26 mouse cellular contexts compared by ENCODE assay signal in genomic region chr11:61378651-61379050, GRCm38 (mm10). TPM values are rescaled to one million over a fixed set of nuclear protein-coding genes. Genes with fewer than 3 reads are reported as not detected.
A peak's percentile ranks its signal among the peaks of the same experiment; 100 is the strongest.
DNase-seq lines count a peak whose midpoint lies in the region; ATAC-seq and TF ChIP-seq lines count a peak whose summit lies in the region.
"Had no signal": no experiment of that assay in that cellular context is flagged by ENCODE, and none has a peak within 500 bp of the region (broad histone marks: within the 10 kb centered on the region; RNA-seq: fewer than 3 reads in every experiment).

No protein-coding gene starts in this region.

- TF ChIP-seq EP300 in liver, postnatal 0 days (IDR thresholded peaks at IDR 0.05; ENCODE audit: low read depth), result no peak

- TF ChIP-seq POLR2A in kidney, adult 2 months (IDR thresholded peaks at IDR 0.05; ENCODE audit: low read depth, low read length), result no peak
- no peak for TF ChIP-seq POLR2A in thymus, adult 2 months (IDR thresholded peaks at IDR 0.05; ENCODE audit: control insufficient read depth, extremely low read depth, insufficient read depth, low read length, poor library complexity)

- peak; percentile 81 for DNase-seq in kidney, adult 2 months
- DNase-seq in kidney, adult 18-20 months, result no peak
- no peak for DNase-seq in liver, embryonic 11.5 days (ENCODE audit: low spot score)
- DNase-seq in liver, postnatal 0 days, result no peak
- no peak for DNase-seq in forebrain, postnatal 0 days
- no peak for DNase-seq in thymus, adult 2 months
- DNase-seq: cerebellum, adult 2 months; cerebellum, postnatal 14 days; layer of hippocampus, adult 9-11 months had no signal

- peaks cover 4% of the 10 kb centered on the region; the same call in 1 of the 2 replicates for H3K4me1 ChIP-seq in kidney, adult 2 months (ENCODE audit: control insufficient read depth, insufficient read depth, low read length)
- no peaks in the 10 kb centered on the region for H3K4me1 ChIP-seq in liver, embryonic 16.5 days (ENCODE audit: control insufficient read depth, low read depth, low read length)
- 0 out of 2 replicates have a peak, but pooled peaks cover 5% of the 10 kb centered on the region for H3K4me1 ChIP-seq in liver, embryonic 11.5 days (replicated peaks; ENCODE audit: control insufficient read depth, insufficient read depth, low read length)
- H3K4me1 ChIP-seq in liver, postnatal 0 days (ENCODE audit: insufficient read depth), result peaks cover 10% of the 10 kb centered on the region
- no peaks in the 10 kb centered on the region for H3K4me1 ChIP-seq in forebrain, postnatal 0 days (ENCODE audit: insufficient read depth)
- no peaks in the 10 kb centered on the region; the same call in 1 of the 2 replicates for H3K4me1 ChIP-seq in thymus, adult 2 months (replicated peaks; ENCODE audit: control insufficient read depth, insufficient read depth, low read length)
- H3K4me1 ChIP-seq: midbrain, embryonic 12.5 days had no signal

- no peaks in the 10 kb centered on the region for H3K36me3 ChIP-seq in kidney, adult 2 months (ENCODE audit: control insufficient read depth, insufficient read depth, low read length)
- no peaks in the 10 kb centered on the region for H3K36me3 ChIP-seq in liver, embryonic 16.5 days (ENCODE audit: control insufficient read depth, insufficient read depth)
- H3K36me3 ChIP-seq in liver, embryonic 11.5 days (ENCODE audit: control insufficient read depth, insufficient read depth, low read length), result no peaks in the 10 kb centered on the region
- H3K36me3 ChIP-seq in liver, postnatal 0 days (replicated peaks; ENCODE audit: insufficient read depth, low read length), result no peaks in the 10 kb centered on the region
- H3K36me3 ChIP-seq in forebrain, postnatal 0 days (ENCODE audit: insufficient read depth), result no peaks in the 10 kb centered on the region
- no peaks in the 10 kb centered on the region for H3K36me3 ChIP-seq in thymus, adult 2 months (ENCODE audit: control insufficient read depth, insufficient read depth, low read length)
- H3K36me3 ChIP-seq: G1E; heart, embryonic 13.5 days; limb, embryonic 13.5 days; midbrain, embryonic 12.5 days had no signal

- H3K4me2 ChIP-seq in liver, embryonic 16.5 days (ENCODE audit: low read depth, low read length), result no peak overlapping the region
- H3K4me2 ChIP-seq in liver, embryonic 11.5 days, result no peak overlapping the region
- no peak overlapping the region for H3K4me2 ChIP-seq in liver, postnatal 0 days (ENCODE audit: low read depth, low read length)
- H3K4me2 ChIP-seq in forebrain, postnatal 0 days (ENCODE audit: low read depth), result no peak overlapping the region

- H3K4me3 ChIP-seq in kidney, adult 2 months (ENCODE audit: insufficient read depth, low read depth, low read length), result no peak overlapping the region
- no peak overlapping the region for H3K4me3 ChIP-seq in liver, embryonic 16.5 days (ENCODE audit: low read depth, low read length)
- no peak overlapping the region for H3K4me3 ChIP-seq in liver, embryonic 11.5 days (ENCODE audit: low read depth, low read length)
- no peak overlapping the region for H3K4me3 ChIP-seq in liver, postnatal 0 days (ENCODE audit: low read depth, low read length)
- H3K4me3 ChIP-seq in forebrain, postnatal 0 days (ENCODE audit: low read depth, low read length), result no peak overlapping the region
- H3K4me3 ChIP-seq in thymus, adult 2 months (ENCODE audit: control insufficient read depth, insufficient read depth, low read length), result no peak overlapping the region
- H3K4me3 ChIP-seq: erythroblast, embryonic 14.5 days; megakaryocyte, embryonic 14.5 days had no signal

- ATAC-seq in liver, embryonic 16.5 days (ENCODE audit: low read depth), result peak; percentile 73
- no peak for ATAC-seq in liver, embryonic 11.5 days (replicated peaks; ENCODE audit: low FRiP score)
- ATAC-seq in liver, postnatal 0 days, result peak; percentile 89
- ATAC-seq in forebrain, postnatal 0 days, result no peak
- ATAC-seq: forebrain, embryonic 16.5 days; inflammation-experienced regulatory T-cells, adult 6 months had no signal

- 59% methylated on average over 4 of the region's 4 CpGs for WGBS in kidney, adult 2 months
- 51% methylated on average over 4 of the region's 4 CpGs for WGBS in liver, embryonic 16.5 days (ENCODE audit: insufficient replicate concordance)
- WGBS in liver, embryonic 11.5 days, result 60% methylated on average over 4 of the region's 4 CpGs
- 53% methylated on average over 4 of the region's 4 CpGs for WGBS in liver, postnatal 0 days (ENCODE audit: insufficient replicate concordance)
- 83% methylated on average over 4 of the region's 4 CpGs for WGBS in forebrain, postnatal 0 days
- WGBS in thymus, adult 2 months, result 77% methylated on average over 4 of the region's 4 CpGs

- H3K27ac ChIP-seq in kidney, adult 2 months (ENCODE audit: insufficient read depth, low read depth, low read length), result peak overlapping the region; percentile 95
- H3K27ac ChIP-seq in liver, embryonic 16.5 days (ENCODE audit: low read length), result no peak overlapping the region
- H3K27ac ChIP-seq in liver, embryonic 11.5 days (ENCODE audit: low read depth, low read length), result no peak overlapping the region
- peak overlapping the region; percentile 55 for H3K27ac ChIP-seq in liver, postnatal 0 days (ENCODE audit: low read depth)
- H3K27ac ChIP-seq in forebrain, postnatal 0 days (ENCODE audit: low read depth, low read length), result no peak overlapping the region
- no peak overlapping the region for H3K27ac ChIP-seq in thymus, adult 2 months (ENCODE audit: control insufficient read depth, insufficient read depth, low read length)
- H3K27ac ChIP-seq: heart, embryonic 13.5 days; hindbrain, embryonic 14.5 days; left cerebral cortex, adult 2 months; limb, embryonic 13.5 days; midbrain, embryonic 12.5 days had no signal

- no peak overlapping the region for H3K9ac ChIP-seq in liver, embryonic 16.5 days (ENCODE audit: low read depth, low read length)
- no peak overlapping the region for H3K9ac ChIP-seq in liver, embryonic 11.5 days (ENCODE audit: low read depth, low read length)
- H3K9ac ChIP-seq in liver, postnatal 0 days (replicated peaks), result no peak overlapping the region
- H3K9ac ChIP-seq in forebrain, postnatal 0 days, result no peak overlapping the region
- H3K9ac ChIP-seq: hindbrain, embryonic 14.5 days had no signal

- no peaks in the 10 kb centered on the region for H3K27me3 ChIP-seq in kidney, adult 2 months (replicated peaks; ENCODE audit: control insufficient read depth, insufficient read depth, low read length)
- H3K27me3 ChIP-seq in liver, embryonic 16.5 days (ENCODE audit: control insufficient read depth, insufficient read depth, low read depth, low read length), result peaks cover 16% of the 10 kb centered on the region
- H3K27me3 ChIP-seq in liver, embryonic 11.5 days (replicated peaks; ENCODE audit: control insufficient read depth, insufficient read depth, low read length), result peaks cover 42% of the 10 kb centered on the region
- peaks cover 10% of the 10 kb centered on the region for H3K27me3 ChIP-seq in liver, postnatal 0 days (ENCODE audit: insufficient read depth, low read length)
- H3K27me3 ChIP-seq in forebrain, postnatal 0 days (ENCODE audit: insufficient read depth, low read length), result peaks cover 13% of the 10 kb centered on the region
- peaks cover 8% of the 10 kb centered on the region for H3K27me3 ChIP-seq in thymus, adult 2 months (ENCODE audit: control insufficient read depth, insufficient read depth, low read length)

- no peak for TF ChIP-seq CTCF in kidney, adult 2 months (conservative IDR thresholded peaks at IDR 0.05; ENCODE audit: insufficient read depth, insufficient read length, low read depth, low read length)
- TF ChIP-seq CTCF in liver, postnatal 0 days (IDR thresholded peaks at IDR 0.05; ENCODE audit: low read depth), result no peak
- no peak for TF ChIP-seq CTCF in forebrain, postnatal 0 days (IDR thresholded peaks at IDR 0.05; ENCODE audit: low read depth)
- no peak for TF ChIP-seq CTCF in thymus, adult 2 months (IDR thresholded peaks at IDR 0.05; ENCODE audit: borderline replicate concordance, control insufficient read depth, extremely low read depth, insufficient read depth, low read length, poor library complexity)

- no peaks in the 10 kb centered on the region for H3K9me3 ChIP-seq in liver, embryonic 16.5 days (replicated peaks; ENCODE audit: control insufficient read depth, low read length)
- H3K9me3 ChIP-seq in liver, embryonic 11.5 days (ENCODE audit: control insufficient read depth, low read length), result no peaks in the 10 kb centered on the region
- no peaks in the 10 kb centered on the region for H3K9me3 ChIP-seq in liver, postnatal 0 days (ENCODE audit: low read length)
- no peaks in the 10 kb centered on the region for H3K9me3 ChIP-seq in forebrain, postnatal 0 days (ENCODE audit: low read length)
- H3K9me3 ChIP-seq: G1E; midbrain, embryonic 12.5 days had no signal

RNA-seq across cellular contexts. Expression of gene Slc47a1, which starts 0.5 kb away (rescaled TPM):
- 395 and 444 TPM in 2 replicates for polyA plus RNA-seq in kidney, adult 2 months (2012; rRNA removed)
- 20.0 and 23.6 TPM in 2 replicates for polyA plus RNA-seq in liver, embryonic 16.5 days (2015; fragmentation: Nextera tagmentation; extraction: Ambion mirVana)
- 1.4 TPM in 2 replicates for polyA plus RNA-seq in liver, embryonic 11.5 days (2014; fragmentation: Nextera tagmentation; extraction: Ambion mirVana)
- 27.5 and 30.2 TPM in 2 replicates for polyA plus RNA-seq in liver, postnatal 0 days (2015; fragmentation: Nextera tagmentation; extraction: Ambion mirVana)
- total RNA-seq in forebrain, postnatal 0 days (2014; rRNA removed), result 1.5 and 2.3 TPM in 2 replicates
- polyA plus RNA-seq in forebrain, postnatal 0 days (2015; fragmentation: Nextera tagmentation; extraction: Ambion mirVana), result 0.75 and 1.3 TPM in 2 replicates
- polyA plus RNA-seq in thymus, adult 2 months (2012; rRNA removed), result 1.5 and 3.4 TPM in 2 replicates
- total RNA-seq: hematopoietic stem cell, adult 5-6 weeks had no signal
- polyA plus RNA-seq: erythroblast, embryonic 14.5 days; G1E; hindbrain, embryonic 14.5 days; inflammation-experienced regulatory T-cells, adult 6 months; midbrain, embryonic 12.5 days; neural tube, embryonic 14.5 days had no signal

RNA-seq across cellular contexts. Expression of gene Slc47a2, which starts 36.0 kb away (rescaled TPM):
- polyA plus RNA-seq in kidney, adult 2 months (2012; rRNA removed), result 0.11 and 1.5 TPM in 2 replicates
- polyA plus RNA-seq in liver, embryonic 16.5 days (2015; fragmentation: Nextera tagmentation; extraction: Ambion mirVana), result 0.06 TPM in 1 of 2 replicates, not detected in the other
- 0.07 TPM in 1 of 2 replicates, not detected in the other for polyA plus RNA-seq in liver, embryonic 11.5 days (2014; fragmentation: Nextera tagmentation; extraction: Ambion mirVana)
- not detected in 2 replicates for polyA plus RNA-seq in liver, postnatal 0 days (2015; fragmentation: Nextera tagmentation; extraction: Ambion mirVana)
- total RNA-seq in forebrain, postnatal 0 days (2014; rRNA removed), result 0.08 TPM in 1 of 2 replicates, not detected in the other
- not detected in 2 replicates for polyA plus RNA-seq in forebrain, postnatal 0 days (2015; fragmentation: Nextera tagmentation; extraction: Ambion mirVana)
- 0.51 and 0.67 TPM in 2 replicates for polyA plus RNA-seq in thymus, adult 2 months (2012; rRNA removed)
- total RNA-seq: adrenal gland, adult 8-10 months; G1E; gastrocnemius, postnatal 10 days; hematopoietic stem cell, adult 5-6 weeks had no signal
- polyA plus RNA-seq: erythroblast, embryonic 14.5 days; forebrain, embryonic 11.5 days; forebrain, embryonic 16.5 days; G1E; heart, embryonic 13.5 days; hindbrain, embryonic 14.5 days; inflammation-experienced regulatory T-cells, adult 6 months; midbrain, embryonic 12.5 days; neural tube, embryonic 14.5 days; stomach, embryonic 14.5 days had no signal

Comparison
In these comparisons a context has a peak if more than half of its experiments do, and no peak if none do; other contexts are left out.
1. H3K27ac ChIP-seq: peak in kidney, adult 2 months (single experiment) and liver, postnatal 0 days (single experiment); none in liver, embryonic 16.5 days (single experiment), liver, embryonic 11.5 days (single experiment), forebrain, postnatal 0 days (single experiment) and thymus, adult 2 months (single experiment).
2. ATAC-seq: peak in liver, embryonic 16.5 days (single experiment) and liver, postnatal 0 days (single experiment); none in liver, embryonic 11.5 days (single experiment) and forebrain, postnatal 0 days (single experiment).
3. RNA of gene Slc47a1, which starts 0.5 kb away (polyA plus RNA-seq): 395 to 444 TPM in kidney, adult 2 months; 27.5 to 30.2 TPM in liver, postnatal 0 days, 20.0 to 23.6 TPM in liver, embryonic 16.5 days, 1.5 to 3.4 TPM in thymus, adult 2 months, 1.4 TPM in liver, embryonic 11.5 days and 0.75 to 1.3 TPM in forebrain, postnatal 0 days; every median in the first group is over 10 times any median in the second.